Mouse (Mus musculus) regulatory T cell (primary cell): ENCODE results near the gene Hoxc8.

ENCODE experiments used
- in situ Hi-C: fragments of 300-600 bp; cut with MboI, MseI; formaldehyde crosslinking; loops from one replicate; pipeline ENCODE4 v1.15.1; 2025; ENCODE audit warnings: high pct_unique_total_duplicates

Gene Hoxc8

GRCm38 (mm10) chr15:102990461-102991397, at the start of gene Hoxc8:
TSS of gene Hoxc8 (plus strand) at chr15:102990607.
- in situ Hi-C loops: no loop called here

DNA sequence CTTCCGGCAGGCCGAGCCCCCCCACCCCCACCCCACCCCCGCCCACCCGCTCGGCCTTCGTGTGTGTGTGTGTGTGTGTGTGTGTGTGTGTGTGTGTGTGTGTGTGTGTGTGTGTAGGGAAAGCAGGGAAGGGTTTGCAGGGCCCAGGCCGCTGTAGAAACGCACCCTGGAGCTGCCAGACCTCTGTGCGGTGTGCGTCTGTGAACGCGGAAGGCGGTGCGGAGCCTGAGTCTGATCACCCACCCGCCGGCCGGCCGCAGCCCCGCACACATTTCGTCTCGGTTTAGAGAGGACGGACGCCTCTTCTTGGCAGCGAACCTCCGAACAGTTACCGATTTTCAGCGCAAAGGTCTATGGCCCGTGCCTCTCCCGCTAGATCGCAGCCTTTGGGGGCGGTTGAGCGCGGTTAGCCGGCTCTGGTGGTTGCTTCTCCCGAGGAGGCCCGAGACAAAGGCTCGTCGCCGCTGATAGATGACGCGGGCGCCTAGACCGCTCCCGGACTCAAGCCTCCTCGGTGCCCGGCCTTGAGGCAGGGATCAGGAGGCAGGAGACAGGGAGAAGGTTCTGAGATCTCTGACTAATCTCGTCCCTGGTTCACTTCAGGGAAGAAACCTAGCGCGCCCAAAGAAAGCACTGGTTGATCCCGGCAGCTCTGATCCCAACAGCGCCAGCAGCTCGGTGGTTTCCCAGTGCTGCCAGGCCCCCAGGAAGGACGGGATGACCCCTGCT, 47.5 kb upstream of the Hoxc8 start:
- in situ Hi-C loops: loop anchor here (10.0 kb wide), 1 partner anchor 1848 kb away; no protein-coding TSS in a partner anchor

GRCm38 (mm10) chr15:102943468-102943813, 47.0 kb upstream of the Hoxc8 start:
- in situ Hi-C loops: loop anchor here (10.0 kb wide), 1 partner anchor 1849 kb away; no protein-coding TSS in a partner anchor

GRCm38 (mm10) chr15:102945185-102946077, 45.0 kb upstream of the Hoxc8 start:
- in situ Hi-C loops: loop anchor here (10.0 kb wide), 1 partner anchor 1851 kb away; no protein-coding TSS in a partner anchor

- in situ Hi-C loops: loop anchor here (10.0 kb wide), 1 partner anchor 1852 kb away; no protein-coding TSS in a partner anchor
Measured at GRCm38 (mm10) chr15:102947276-102947675, 43.1 kb upstream of the Hoxc8 start.

DNA sequence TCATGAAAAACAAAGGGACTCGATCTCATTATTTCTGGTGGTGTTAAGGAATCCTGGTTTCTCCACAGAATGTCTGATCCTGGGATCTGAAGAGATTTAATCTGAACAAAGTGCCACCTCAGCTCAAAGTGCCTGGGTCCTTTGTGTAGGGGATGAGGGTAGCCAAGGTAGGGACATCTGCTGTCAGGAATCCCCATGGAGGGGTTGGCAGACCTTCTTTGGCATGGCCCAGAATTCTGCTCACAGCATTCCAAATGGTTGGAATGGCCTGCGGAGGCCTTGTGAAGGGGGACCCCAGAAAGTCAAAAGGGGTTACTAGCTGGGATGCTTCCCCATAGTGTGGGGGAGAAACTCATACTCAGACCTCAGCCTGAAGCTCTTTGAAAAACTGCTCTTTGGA, 41.6 kb upstream of the Hoxc8 start:
- in situ Hi-C loops: loop anchor here (10.0 kb wide), 1 partner anchor 1854 kb away; no protein-coding TSS in a partner anchor

DNA sequence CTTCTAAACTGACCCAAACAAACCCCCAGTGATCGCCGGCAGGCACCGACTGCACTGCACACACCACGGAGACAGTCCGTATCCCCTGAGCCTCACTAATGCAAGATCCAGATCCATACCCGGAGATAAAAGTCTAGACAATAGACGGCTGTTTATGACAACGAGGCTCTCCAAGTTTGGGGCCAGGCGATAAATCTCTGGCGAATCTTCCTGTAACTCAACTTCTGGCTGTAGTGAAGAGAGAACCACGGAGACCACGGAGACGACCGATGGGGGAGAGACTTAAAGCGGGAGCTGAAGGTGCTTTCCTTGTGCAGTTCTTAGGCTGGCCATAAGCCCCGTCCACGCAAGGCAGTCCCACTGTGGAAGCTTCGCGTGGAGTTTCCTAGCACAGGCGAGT, 40.7 kb upstream of the Hoxc8 start:
- in situ Hi-C loops: loop anchor here (10.0 kb wide), 1 partner anchor 1855 kb away; no protein-coding TSS in a partner anchor

DNA sequence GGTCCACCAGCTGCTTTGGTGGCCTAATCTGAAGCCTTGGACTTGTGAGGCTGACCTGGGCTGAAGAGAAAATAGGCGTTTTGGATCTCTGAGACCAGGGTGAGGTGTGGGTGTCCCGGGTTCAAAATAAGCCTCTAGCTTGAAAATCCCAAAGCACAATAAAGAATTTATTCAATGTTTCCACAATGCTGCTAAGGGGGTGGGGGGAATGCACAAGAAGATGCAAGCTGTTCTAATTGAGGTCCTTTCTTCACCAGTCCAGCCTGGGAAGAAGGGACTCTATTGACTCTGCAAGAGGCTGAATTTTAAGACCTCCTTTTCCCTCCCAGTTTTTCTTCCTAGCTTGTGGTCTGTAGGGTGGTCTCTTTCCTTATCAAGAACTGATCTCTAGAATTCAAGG, 39.5 kb upstream of the Hoxc8 start:
- in situ Hi-C loops: no loop called here

DNA sequence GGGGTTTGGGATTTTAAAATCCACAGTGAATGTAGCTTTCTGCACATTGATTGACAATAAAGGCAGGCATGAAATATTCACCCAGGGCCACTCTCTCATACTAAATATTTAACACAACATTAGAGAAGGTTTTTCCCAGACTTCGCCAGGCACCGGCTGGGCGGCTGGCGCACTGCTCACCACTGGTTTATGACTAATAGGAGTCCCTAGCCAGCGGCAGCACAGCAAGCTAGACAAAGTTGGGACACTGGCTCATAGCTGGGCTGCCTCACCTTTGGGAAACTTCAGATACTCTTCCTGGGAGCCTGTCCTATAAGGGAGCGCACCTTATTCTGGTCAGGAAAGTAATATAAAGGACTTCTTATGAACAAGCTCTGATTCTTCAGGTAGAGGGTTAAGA, 36.8 kb upstream of the Hoxc8 start:
- in situ Hi-C loops: no loop called here

- in situ Hi-C loops: no loop called here
Measured at GRCm38 (mm10) chr15:102954192-102955006, 36.0 kb upstream of the Hoxc8 start, which contains the start of gene Hoxc11. TSS of gene Hoxc11 (plus strand) at chr15:102954427.

- in situ Hi-C loops: no loop called here
Measured at GRCm38 (mm10) chr15:102955007-102955382, 35.4 kb upstream of the Hoxc8 start.

DNA sequence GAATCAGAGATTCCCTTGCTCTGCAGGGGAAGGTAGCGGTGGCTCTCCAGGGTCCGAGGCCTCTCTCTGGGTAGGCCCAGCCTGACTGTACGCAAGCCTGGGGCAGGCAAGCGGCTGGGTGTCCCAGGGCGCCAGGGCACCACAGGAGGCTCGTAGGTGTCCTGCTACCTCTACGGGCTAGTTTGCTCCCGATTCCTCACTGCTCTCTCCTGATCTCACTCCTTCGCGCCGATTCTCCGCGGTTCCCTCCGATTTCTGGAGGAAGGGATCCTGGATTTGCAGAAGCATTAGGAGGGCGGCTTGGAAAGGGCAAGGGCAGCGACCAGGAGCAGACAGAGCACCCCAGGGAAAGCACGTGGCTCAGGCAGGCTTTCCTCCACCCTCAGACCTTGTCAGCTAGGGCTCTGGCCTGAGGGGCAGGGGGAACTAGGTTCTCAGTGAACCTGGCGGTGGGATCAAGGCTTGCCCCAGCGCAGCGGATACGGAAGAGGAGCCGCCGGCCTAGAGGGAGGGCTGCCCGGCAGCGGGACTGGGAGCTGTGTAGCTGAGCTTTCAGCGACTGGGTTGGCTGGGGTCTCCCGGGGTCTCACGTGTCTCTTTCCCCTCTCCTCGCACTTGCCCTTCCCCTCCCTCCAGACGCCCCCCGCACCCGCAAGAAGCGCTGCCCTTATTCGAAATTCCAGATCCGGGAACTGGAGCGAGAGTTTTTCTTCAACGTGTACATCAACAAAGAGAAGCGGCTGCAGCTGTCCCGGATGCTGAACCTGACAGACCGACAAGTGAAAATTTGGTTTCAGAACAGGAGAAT, 34.4 kb upstream of the Hoxc8 start:
- in situ Hi-C loops: no loop called here

DNA sequence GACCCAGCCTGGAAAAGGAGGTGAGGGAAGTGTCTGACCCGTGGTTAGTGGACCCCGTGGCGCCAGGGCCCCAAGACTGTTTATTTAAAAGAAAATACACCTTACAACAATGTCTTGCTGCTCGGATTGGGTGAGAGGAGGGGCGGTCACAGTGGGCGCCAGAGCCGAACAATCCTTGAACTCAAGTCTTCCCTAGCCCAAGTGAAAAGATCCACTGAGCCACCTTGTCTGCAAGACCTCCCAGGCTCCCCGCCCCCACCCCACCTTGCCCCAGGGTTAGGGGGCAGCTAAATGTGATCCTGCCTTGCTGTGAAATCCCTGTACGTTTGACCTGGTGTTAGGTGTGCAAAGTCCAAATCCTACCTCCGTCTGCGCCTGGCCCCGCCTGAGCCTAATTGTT, 33.5 kb upstream of the Hoxc8 start:
- in situ Hi-C loops: no loop called here

DNA sequence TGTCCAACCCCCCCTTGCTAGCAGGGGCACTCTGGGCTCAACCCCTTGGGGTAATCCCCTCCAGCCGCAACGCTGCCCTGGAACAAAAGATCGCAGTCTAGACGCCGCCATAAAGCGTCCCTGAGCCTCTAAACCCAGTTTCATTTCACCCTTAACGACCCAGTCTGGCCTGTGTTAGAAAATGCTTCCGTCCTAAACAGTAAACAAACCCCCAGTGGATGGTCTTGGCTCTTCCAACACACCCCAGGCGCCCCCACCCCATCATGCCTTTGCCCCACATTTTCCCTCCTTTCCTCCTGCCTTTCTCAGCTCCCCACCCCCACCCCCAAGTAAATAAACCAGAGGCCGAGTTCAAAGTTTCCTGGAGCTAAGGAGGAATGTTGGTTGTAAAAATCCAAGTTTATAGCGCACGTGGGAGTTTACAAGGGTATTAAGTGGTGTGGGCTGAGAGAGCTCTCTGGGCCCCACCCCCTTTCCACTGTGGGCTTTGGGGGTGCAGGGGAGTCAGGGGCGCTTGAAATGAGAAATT, 30.7 kb upstream of the Hoxc8 start:
- in situ Hi-C loops: no loop called here

DNA sequence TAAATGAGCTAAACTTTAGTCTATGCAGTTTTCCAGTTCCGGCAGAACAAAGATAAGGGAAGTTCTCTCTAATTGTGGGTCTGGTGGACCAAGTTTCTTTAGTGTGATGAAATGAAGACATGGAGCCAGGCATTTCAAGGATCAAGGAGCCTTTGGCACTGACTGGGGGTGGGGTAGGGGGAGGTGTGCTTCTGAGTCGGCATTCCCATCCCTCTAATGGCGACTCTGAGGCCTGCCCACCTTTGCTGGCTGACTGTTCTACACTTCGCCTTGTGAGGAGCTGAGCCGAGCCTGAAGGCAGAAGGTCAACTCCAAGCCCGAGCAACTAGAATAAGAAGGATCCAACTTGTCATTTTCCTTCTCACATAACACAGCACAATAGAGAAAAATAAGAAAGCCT, 28.7 kb upstream of the Hoxc8 start:
- in situ Hi-C loops: no loop called here

- in situ Hi-C loops: no loop called here
Measured at GRCm38 (mm10) chr15:102962492-102962891, 27.9 kb upstream of the Hoxc8 start.

DNA sequence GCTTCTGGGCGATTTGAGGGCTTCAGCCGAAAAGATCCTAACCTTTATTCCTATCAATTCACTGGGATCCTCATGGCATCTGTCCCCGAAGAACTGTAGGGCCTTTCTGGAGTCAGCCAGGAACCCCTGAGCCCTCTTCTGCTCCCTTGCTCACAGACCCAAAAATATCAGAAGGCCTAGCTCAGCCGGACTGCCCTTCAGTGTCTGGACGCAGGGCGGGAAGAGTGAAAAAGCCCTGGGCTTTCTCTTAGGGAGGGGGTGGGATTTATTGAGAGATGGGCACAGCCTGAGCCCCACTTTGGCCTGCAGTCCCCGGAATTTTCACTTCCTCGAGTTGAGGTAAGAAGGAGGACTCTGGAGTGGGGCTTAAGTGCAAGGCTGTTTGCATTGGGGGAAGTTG, 27.1 kb upstream of the Hoxc8 start:
- in situ Hi-C loops: no loop called here

DNA sequence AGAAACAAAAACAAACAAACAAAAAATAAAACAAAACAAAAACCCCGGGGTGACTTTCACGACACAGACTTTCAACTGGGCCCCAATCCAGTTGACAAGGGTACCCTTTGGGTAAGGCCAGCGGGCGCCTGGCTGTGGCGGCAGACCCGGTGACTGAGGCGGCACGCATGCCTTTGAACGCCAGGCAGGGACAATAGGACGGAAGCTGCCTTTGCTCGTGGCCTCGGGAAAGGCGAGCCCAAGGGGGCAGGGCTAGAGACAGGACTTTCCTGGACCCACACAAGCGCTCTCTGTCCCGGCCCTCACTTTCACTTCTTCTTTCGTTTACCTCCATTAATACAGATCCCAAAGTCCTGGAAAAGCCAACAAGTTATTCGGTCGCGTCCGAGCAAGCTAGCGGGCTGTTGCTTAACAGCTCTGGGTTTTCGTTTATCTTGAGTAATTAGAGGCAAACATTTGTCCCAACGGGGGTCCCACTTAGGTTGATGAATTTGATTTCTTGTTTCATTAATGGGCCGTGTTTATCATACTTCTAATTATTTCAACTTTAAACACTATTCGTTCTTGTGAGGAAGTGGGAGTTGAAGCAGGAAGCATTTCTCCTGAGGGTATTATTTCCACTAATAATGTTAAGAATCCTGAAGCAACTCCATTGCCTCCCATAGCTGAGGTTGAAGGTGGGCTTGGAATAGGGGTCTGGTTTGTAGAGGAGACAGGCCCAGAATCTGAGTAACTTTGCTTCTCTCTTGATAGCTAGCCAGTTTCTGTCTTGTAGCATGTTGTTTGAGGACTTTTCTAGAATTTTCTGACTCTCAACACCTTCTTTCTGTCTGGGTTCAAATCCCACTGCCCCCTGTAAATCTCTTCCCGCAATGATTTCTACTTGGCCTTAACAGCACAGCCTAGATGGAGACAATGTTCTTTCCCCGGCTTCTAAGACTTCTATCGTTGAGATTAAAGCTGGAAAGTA, 26.5 kb upstream of the Hoxc8 start:
- in situ Hi-C loops: no loop called here
